Mouse (Mus musculus): ENCODE results near the gene Pth2r.

GRCm38 (mm10) chr1:65337768-65338167, 55.9 kb downstream of the Pth2r start:
- no peak for TF ChIP-seq CTCF (conservative IDR thresholded peaks at IDR 0.05 in 1 of 2, IDR thresholded peaks at IDR 0.05 in 1 of 2; ENCODE audit: low read depth in 2 of 2, low read length in 2 of 2)
- TF ChIP-seq HCFC1 (IDR thresholded peaks at IDR 0.05; ENCODE audit: low read depth, low read length) = no peak
- TF ChIP-seq JUND (conservative IDR thresholded peaks at IDR 0.05; ENCODE audit: low read depth, low read length) = no peak
- no peak for TF ChIP-seq SMC3 (IDR thresholded peaks at IDR 0.05; ENCODE audit: low read depth, low read length)
- TF ChIP-seq POLR2A (IDR thresholded peaks at IDR 0.05; ENCODE audit: low read depth, low read length) = no peak
- no peak for TF ChIP-seq MYC (IDR thresholded peaks at IDR 0.05; ENCODE audit: low read depth, low read length)
- no peak for TF ChIP-seq ELF1 (IDR thresholded peaks at IDR 0.05; ENCODE audit: low read depth, low read length)

All from CH12.LX (cell line).